Mouse (Mus musculus) neural tube, embryonic 10.5 days (tissue): ENCODE measurements around the gene Lhfpl4.
A peak's percentile ranks its signal among the peaks of the same experiment; 100 is the strongest.

ENCODE experiments used
- DNase-seq: peaks from one replicate; pipeline ENCODE4 v3.0.0-alpha.2; 2017; ENCODE audit warnings: low spot score; ENCODE audit errors: extremely low spot score

Lhfpl4 gene

DNA sequence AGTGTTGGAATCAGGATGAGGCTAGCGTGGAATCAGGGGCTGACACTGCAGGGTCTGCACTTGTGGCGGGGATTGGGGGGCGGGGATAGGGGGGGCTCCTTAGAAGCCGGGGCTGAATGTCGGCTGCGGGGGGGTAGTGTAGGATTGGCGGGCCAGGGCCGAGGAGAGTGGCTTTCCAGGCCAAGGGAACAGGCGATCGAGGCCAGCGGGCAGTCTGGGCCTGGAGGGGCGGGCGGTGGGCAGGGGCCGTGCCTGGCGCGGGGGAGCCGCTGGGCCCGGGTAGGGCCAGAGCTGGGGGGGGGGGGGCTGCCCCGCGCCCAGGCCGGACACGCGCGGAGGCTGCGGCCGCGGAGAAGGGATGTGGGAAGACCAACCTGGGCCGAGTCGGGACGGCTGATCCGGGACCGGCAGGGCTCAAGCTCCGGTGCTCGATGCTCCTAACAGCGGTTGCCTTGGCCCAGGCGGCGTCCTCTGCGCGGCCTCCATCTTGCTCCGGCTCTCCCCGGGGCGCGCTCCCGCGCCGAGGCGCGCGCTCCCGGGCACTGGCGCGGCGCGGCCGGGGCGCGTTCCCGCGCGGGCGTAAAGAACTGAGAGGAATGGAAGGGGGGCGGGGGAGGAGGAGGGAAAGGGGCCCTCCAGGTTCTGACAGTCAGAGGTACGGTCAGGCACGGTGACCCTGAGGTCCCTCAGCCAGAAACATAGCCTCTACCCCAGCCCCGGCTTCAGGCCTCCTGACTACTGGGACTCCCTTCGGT is at the start of gene Lhfpl4:
Gene Lhfpl4, minus strand, starts transcription at position 544 of the 755 bp plus-strand sequence.
- peak; percentile 56 for DNase-seq

DNA sequence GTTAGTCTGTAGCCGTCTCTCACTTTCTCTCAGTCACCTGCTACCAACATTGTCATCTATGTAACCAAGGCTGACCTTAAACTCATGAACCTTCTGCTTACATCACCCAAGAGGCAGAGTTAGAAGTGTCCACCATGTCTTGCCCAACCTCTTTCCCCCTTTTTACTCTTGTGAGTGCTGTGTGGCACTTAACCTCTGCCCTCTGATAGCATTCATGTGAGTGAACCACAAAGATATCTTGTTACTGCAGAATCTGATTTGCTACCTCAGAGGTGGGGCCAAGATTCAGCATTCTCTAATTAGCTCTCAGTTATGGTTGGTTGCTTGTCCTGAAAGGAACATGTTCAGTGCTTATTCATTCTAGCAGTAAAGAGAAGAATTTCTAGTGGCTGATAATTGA is 47.6 kb upstream of the Lhfpl4 start:
- DNase-seq = no peak

DNA sequence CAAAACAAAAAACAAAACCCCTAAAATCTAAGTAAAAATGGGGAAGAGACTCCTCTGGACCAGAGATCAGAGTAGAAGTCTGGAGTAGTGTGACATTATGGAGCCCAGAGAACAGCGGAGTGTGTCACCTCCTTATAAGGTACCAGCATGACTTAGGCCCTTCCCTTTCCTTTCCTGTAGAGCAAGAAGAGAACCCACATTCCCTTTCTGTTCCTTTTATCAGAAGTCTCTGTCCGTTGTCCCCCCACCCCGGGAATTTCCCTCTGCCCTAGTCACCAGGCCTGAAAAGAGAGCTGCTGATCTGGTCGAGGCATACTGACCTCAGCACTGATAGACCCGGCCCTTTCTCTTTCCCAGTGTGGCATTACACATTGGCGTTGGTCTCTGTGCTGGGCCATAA is 43.3 kb upstream of the Lhfpl4 start:
- DNase-seq = no peak

DNA sequence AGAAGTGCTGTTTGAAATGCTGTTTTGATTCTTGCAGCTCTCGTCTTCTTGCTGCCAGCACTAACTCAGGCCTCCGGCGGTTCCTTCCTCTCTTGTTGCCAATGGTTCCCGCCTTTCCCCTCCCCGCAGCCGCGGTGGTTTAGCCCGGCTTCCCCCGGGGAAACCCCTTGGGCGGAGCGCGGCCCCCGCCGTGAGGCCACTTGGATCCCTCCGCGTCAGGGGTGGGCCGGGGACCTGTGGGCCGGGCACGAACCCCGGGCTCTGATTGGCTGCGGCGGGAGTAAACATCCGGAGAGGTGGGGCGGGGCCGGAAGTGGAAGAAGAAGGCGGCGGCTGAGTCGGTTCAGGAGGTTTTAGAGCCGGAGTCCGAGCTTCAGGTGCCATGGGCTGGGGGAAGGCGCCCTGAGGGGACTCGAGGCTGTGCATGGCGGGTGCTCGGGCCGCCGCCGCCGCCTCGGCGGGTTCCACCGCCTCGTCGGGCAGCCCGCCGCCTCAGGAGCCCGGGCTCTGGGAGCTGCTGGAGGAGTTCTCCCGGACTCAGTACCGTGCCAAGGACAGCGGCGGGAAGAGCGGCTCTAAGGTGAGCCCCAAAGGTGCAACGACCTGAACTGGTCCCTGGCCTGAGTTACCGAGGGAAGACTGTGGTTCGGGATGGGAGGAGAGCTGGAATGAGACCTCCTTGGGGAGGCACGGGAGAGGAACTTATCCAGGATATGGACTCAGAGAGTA is 42.5 kb upstream of the Lhfpl4 start, which contains the start of gene Mtmr14:
Gene Mtmr14, plus strand, starts transcription at position 302 of the 729 bp plus-strand sequence.
- DNase-seq = peak; percentile 99

DNA sequence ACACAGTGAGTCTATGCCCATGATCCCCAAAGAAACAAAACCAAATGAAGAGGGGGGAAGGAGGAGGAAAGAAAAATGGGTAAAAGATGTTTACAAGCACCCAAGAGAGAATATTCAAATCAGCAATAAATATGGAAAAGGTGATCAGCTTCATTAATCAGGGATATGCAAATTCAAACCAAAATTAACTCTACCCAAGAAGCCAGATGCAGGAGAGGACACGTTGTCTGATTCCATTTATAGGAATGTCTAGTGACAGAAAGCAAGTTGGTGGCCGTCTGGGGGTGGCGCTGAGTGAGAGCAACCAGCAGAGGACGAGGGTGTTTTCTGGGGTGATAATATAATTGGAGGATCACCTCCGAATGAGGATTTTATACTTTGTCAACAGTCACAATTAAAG is 40.0 kb upstream of the Lhfpl4 start:
- no peak for DNase-seq

DNA sequence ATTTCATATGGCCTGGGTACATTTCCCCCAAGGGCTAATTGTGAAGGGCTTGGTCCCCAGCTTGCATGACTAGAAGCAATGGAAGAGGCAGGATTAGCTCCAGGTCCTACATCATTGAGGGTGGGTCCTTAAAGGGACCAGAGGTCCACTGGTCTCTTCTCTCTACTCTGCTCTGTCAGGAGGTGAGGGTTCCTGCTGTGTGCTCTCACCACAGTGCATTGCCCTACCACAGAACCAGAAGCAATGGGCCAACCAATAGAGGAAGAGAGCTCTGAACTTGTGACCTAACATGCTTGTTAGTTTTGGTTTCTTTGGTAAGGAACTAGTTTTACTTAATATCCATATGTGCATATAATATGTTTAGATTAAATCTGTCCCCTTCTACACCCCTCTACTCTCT is 31.5 kb upstream of the Lhfpl4 start:
- DNase-seq = no peak

DNA sequence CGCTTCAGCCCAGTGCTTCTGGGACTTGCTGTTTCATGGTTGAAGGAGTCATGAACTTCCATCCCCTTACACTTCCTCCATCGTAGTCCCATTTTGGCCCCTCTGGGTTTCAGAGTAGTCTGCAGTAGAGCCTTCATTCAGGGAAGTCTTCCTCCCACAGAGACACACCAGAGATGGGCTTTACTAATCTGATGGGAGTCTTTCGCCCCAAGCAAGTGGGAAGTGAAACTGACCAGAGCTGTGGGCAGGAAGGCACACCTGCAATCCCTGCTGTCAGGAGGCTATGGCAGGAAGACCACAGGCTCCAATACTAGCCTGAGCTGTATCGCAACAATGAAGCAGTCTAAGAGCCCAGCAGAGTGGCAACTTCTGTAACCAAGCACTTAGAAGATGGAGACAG is 30.6 kb upstream of the Lhfpl4 start:
- no peak for DNase-seq

DNA sequence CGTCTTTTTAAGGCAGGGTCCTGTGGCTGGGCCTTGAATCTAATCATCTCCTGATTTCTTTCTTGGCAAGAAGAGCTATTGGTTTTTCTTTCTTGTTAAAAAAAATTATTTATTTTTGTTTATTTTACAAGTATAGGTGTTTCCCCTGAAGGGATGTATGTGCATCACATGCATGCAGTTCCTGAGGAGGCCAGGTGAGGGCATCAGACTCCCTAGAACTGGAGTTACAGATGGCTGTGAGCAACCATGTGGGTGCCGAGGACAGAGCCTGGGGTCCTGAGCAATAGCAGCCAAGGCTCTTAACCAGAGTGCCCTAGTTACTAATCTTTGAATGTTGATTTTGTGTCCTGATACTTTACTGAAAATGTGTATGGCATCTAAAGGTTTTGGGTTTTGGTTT is 21.1 kb upstream of the Lhfpl4 start:
- no peak for DNase-seq

DNA sequence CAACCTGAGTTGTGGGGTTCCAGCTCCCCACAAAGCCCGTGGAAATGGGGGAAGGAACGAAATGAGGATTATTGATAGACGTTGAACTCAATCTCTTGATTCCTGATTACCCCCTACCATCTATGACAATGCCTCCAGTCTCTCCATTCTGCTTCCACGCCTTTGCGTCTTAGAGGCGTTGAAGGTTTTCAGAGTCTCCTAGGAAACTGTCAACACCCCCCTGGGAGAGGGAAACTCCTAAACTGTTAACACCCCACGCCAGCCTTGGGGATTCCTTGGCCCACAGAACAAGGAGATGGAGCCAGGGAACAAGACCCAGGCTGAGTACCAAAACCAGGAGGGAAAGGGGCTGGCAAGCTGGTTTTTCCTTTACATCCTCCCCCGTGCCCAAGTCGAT is 410 bp upstream of the Lhfpl4 start:
- no peak for DNase-seq

DNA sequence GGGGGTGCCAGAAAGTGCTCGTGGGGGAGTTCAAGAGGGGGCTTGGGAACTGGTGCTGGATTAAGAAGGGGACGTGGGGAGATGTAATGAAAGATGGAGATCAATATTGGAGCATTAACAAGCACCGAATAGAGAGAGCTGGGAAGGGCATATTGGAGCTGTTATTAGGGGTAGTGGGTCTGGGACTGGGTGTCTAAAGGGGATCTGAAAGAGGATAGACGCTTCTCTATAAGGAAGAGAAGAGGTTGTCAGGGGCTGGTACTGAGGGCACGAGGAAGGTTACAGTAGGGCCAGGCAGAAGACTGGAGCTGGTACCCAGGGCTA is 705 bp downstream of the Lhfpl4 start:
- no peak for DNase-seq

DNA sequence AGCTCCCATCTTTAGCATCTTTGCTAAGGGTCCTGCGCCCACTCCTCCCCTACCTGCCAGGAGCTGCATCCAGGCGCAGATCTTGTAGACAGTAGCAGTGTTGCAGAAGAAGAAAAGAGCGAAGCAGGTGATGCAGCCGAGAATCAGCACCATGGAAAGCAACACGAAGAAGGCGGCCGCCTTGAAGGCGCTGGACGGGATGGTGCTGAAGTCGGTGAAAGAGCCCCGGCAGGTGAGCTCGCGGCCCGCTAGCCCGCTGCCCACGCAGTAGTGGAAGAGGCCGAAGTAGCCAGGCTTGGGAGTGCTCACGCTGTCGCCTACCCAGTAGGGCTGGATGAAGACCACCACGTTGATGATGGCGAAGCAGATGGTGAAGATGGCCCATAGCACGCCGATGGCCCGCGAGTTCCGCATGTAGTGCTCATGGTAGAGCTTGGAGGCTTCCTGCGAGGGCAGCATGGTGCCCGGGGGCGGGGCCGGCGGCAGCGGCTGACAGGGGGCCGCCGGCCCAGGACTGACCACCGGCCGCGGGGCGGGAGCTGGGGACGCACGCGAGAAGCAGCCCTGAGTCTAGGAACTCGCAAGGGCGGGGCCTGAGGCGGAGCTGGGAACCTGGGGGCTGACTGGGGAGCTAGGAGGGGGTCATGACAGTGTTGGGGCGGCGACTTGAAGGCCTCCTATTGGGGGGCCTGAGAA is 1.3 kb downstream of the Lhfpl4 start:
- peak; percentile 54 for DNase-seq

DNA sequence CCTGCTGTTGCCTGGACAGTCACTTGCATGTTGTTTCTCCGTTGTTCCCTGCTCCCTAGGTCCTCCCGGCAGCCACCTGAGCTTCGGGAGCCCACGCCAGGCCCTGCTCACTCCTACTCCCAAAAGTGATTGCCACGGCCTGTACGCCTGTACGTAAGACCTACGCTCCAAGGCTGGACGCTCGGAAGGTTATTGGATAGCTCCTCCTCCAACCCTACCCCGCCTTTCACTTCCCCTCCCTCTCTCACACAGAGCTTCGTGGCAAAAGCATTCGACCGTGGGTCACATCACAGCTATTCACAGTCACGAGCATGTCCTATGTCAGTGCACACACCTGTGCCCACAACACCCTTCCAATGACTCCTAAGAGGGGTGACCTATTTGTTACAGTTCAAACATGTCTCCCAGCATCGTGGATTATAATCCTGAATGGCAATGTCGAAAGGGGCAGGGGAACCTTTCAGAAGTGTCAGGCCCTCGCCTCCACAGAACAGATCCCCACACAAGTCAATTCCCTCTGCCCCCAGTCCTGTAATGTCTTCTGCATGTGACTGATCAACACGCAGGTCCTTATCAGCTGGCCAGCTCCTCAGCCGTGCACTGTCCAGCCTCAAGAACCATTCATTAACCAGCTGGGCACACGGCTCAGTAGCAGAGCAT is 10.2 kb downstream of the Lhfpl4 start:
- no peak for DNase-seq

DNA sequence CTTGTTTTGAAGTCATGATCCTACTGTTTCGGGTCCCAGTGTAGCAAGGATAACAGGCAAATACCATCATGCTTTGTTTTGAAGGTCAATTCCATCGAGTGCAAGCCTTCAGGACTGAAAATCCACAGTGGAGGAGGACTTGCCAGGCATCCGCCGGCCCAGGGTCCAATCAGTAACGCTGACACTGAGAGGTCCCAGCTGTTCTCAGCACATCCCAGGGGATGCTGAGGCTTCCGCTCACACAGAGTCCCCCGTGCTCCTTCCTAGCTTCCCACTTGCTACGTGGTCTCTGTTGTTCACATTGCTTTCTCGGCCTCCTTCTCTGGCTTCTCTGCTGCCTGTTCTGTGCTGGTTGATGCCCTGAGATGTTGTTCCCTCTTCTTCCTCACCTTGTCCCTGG is 11.0 kb downstream of the Lhfpl4 start:
- no peak for DNase-seq

DNA sequence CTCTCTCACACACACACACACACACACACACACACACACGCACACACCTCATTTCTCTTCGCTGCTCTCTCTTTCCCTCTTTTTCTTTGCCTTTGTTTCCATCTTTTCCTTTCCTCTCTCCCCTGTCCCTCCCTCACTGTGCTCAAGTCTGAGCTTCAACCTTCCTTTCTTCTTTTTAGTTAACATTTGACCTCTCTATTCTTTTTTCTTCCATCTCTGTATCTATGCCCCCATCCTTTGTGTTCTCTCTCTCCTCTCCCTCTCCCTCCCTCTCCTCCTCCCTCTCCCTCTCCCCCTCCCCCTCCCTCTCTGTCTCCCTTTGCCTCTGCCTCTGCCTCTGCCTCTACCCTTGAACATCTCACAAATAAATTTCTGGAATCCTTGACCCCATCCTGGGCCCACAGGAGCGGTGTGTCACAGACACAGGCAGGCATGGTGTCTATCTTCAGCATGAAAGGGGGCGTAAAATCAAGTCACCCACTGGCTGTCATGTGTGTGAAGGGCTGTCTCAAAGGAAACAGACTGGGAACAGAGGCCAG is 15.9 kb downstream of the Lhfpl4 start:
- no peak for DNase-seq

DNA sequence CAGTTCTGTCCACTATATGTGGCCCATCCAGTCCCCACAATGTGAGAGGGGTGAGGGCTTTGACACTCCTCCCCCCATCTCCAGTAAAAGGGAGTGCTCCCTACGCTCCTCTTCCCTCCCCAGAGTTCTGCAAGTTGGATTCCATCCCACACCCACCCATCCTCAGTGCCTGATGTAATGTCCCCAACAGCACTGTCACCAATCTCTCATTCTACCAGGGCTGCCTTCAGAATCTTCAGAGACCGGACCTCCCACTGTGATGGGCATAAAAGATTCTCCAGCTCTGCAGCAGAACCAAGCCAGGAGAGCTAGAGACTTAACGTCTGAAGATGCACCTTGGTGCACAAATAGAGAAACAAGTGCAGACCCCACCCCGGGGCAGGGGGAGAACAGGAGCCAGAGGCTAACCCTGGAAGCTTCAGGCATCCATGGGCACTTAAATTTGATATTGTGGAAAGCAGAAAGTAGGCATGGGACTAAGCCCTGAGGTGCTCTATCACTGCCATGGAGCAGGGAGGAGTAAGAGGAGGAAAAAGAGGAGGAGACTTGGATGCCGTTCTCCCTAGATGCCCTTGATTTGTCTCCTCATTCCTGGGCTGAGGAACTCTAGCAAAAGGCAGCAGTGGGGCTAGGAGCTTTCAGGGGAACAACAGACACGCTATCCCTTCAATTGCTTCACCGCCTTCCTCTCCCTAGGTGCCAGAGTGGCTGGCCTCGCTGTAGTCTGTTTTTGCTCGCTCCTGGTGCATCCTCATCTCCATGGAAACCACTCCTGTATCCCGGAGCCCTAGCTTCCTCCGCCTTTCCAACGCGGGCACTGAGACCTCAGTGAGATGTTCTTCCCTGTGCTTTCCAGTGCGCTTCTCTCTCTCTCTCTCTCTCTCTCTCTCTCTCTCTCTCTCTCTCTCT is 16.6 kb downstream of the Lhfpl4 start:
- DNase-seq = no peak

DNA sequence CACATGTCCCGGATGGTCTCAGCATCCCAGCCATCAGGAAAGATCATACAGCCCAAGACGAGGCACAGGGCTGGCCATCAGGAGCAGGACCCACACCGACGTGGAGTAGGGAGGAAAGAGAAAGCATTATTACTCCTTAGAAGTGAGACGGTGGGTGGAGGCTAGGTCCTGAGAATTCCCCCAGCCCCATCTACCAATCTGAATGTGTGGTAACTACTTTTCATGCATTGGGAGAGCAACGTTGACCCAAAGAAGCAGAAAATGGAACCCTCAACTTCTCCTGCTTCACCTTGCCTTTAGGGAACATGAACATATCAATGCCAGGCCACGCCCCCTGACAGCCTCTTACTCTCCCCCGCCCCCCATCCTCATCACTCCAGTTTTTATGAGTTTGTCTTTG is 18.6 kb downstream of the Lhfpl4 start:
- no peak for DNase-seq

DNA sequence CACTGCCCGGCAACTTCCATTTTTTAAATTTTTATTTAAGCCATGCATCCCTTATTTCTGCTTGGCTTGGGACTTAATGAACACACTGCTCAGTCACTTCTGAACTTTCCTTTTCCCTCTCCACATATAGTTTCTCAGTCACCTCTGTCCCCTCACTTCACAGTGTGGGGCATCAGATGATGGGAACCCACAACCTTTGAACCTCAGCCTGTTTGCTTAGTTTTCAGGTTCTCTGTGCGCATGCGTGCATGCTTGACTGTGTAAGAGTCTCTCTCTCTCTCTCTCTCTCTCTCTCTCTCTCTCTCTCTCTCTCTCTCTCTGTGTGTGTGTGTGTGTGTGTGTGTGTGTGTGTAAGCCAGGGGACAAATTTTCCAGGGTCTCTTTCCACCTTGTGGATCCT is 19.7 kb downstream of the Lhfpl4 start:
- no peak for DNase-seq

DNA sequence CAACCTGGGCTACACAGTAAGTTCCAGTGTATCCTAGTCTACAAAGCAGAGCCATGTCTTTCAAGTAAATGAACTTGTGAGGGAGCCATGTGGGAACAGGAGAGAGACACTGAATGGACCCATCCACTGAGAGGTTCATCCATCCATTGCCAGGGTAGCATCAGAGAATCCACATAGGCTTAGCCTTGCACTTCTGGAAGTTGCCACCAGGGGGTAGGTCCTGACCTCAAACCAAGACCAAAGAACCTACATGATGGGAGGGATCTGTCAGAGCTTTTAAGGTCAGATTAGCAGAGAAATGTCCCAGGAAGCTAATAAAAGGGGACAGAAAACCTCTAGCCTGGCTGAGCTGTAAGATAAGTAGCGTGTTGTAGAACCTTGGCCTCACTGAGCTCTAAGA is 22.6 kb downstream of the Lhfpl4 start:
- DNase-seq = peak; percentile 66

DNA sequence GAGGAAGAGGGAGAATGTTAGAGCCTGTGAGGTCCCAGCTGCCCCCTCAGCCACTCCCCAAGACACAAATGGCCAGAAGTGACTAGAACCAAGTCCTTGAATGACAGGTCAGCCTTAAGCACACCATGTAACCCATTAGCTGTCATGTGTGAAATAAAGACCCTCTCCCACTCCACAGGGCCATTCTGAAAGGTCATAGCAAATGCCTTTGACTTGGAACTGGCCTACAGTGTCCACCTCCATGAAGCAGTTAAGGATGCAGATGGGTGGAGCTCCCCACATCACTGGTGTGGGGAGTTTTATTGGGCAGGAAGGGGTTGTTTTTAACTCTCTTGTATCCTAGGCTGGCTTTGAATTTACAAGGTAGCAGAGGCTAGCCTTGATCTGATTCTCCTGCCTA is 23.2 kb downstream of the Lhfpl4 start:
- no peak for DNase-seq

DNA sequence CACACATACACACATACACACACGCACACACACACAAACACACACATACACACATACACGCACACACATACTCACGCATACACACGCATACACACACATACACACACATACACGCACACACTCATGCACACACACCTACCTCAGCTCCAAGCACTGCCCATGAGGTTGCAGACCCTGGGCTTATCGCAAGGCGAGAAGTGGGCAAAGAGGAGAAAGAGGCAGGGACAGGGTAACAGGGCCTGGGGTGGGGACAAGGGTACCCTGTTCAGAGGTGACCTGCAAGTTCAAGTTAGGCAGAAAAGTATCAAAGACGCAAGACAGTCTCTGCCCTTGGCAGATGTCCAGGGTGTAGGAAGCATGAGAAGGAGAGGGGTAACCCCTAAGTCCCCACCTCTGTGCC is 24.5 kb downstream of the Lhfpl4 start:
- DNase-seq = no peak

DNA sequence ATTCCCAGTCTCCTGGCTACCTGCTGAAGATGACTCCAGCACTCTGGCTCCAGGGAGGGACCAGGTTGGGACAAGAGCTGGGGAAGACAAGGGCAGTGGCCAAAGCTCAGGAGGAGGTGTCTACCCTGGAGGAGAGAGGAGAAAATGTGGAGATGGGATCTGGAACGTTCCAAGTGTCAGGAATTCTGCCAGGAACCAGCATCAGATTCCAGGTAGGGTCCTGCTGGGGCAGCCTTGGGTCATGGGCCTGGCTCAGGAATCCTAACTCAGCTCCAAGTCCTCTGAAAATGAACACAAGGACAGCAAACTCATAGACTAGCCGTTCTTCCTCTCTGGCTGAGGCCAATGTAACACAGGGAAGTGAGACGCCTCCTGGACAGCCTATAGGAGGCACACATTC is 25.3 kb downstream of the Lhfpl4 start:
- no peak for DNase-seq
